Mouse (Mus musculus): ENCODE data around the gene Ncmap.

DNA sequence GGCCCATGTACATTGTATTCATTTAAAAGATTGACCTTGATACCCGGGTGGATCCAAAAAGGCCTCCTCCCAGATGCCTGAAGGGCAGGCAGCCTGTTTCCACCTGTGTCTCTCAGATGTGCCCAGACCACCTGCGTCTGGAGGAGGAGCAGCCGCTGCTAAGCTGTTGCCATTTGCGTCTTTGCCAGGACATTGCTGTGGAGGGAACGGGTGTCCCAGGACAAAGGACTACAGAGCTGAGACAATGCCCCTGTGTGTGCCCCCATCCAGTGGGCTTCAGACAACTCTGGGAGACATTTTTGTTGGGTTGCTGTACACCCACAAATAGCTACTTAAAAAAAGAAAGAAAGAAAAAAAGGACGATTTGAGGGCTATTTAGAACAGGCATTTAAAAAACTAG, 35.2 kb downstream of the Ncmap start:
- no peak for TF ChIP-seq CTCF (IDR thresholded peaks at IDR 0.05; ENCODE audit: borderline replicate concordance, extremely low read depth, insufficient read depth, insufficient read length)
- TF ChIP-seq POLR2A (IDR thresholded peaks at IDR 0.05; ENCODE audit: borderline replicate concordance, extremely low read depth, insufficient read depth, insufficient read length, poor library complexity, severe bottlenecking): no peak
